Comparison of ENCODE assay signal across 22 mouse cellular contexts in genomic region chr16:4511371-4511770, GRCm38 (mm10). TPM values are rescaled to one million over a fixed set of nuclear protein-coding genes. Genes with fewer than 3 reads are reported as not detected.
DNase-seq lines count a peak whose midpoint lies in the region; ATAC-seq and TF ChIP-seq lines count a peak whose summit lies in the region.
"Had no signal": no experiment of that assay in that cellular context is flagged by ENCODE, and none has a peak within 500 bp of the region (broad histone marks: within the 10 kb centered on the region; RNA-seq: fewer than 3 reads in every experiment).

No protein-coding gene starts in this region.

- no peak overlapping the region for H3ac ChIP-seq in myocyte (ENCODE audit: control insufficient read depth, insufficient read length)

- DNase-seq in layer of hippocampus, adult 11-12 months (ENCODE audit: low spot score) = peak; percentile 36
- DNase-seq in layer of hippocampus, postnatal 10 days (ENCODE audit: low spot score in 2 of 2) = no peak
- no peak for DNase-seq in retina, postnatal 1 day
- DNase-seq in midbrain, embryonic 10.5 days (ENCODE audit: low spot score) = no peak
- DNase-seq: adrenal gland, adult 8-10 months; cerebellum, adult 11 months; cerebellum, postnatal 10 days; forebrain, postnatal 0 days; kidney, adult 8-10 months; kidney, postnatal 14 days; left cerebral cortex, postnatal 4 days; lung, adult 18-20 months; lung, postnatal 36 days; thymus, adult 18-20 months; thymus, postnatal 4 days had no signal

- WGBS in heart, embryonic 11.5 days (ENCODE audit: insufficient replicate concordance) = 37% methylated on average over 2 of the region's 2 CpGs
- 25% methylated on average over 2 of the region's 2 CpGs for WGBS in heart, embryonic 15.5 days
- 94% methylated on average over 2 of the region's 2 CpGs for WGBS in midbrain, embryonic 10.5 days

- TF ChIP-seq POLR2A in myocyte (IDR thresholded peaks at IDR 0.05; ENCODE audit: insufficient read length, low read depth) = no peak

- H3K4me1 ChIP-seq in heart, embryonic 11.5 days (ENCODE audit: control insufficient read depth, insufficient read depth, low read length) = peaks cover 35% of the 10 kb centered on the region
- peaks cover 75% of the 10 kb centered on the region for H3K4me1 ChIP-seq in heart, embryonic 15.5 days (replicated peaks)
- no peaks in the 10 kb centered on the region for H3K4me1 ChIP-seq in midbrain, embryonic 10.5 days
- H3K4me1 ChIP-seq: hindbrain, embryonic 13.5 days had no signal

- no peak overlapping the region for H3K4me2 ChIP-seq in heart, embryonic 11.5 days
- 0 out of 2 replicates have a peak overlapping the region, but pooled peaks have one; percentile 3 for H3K4me2 ChIP-seq in heart, embryonic 15.5 days
- peak overlapping the region; percentile 48 for H3K4me2 ChIP-seq in myocyte (ENCODE audit: low read depth)
- H3K4me2 ChIP-seq: embryonic facial prominence, embryonic 13.5 days; hindbrain, embryonic 13.5 days; liver, embryonic 11.5 days had no signal

- ATAC-seq in heart, embryonic 11.5 days (replicated peaks; ENCODE audit: insufficient number of reproducible peaks, low FRiP score, low TSS enrichment) = peak; percentile 57
- ATAC-seq in heart, embryonic 15.5 days (replicated peaks; ENCODE audit: insufficient number of reproducible peaks, insufficient read depth, low FRiP score, low read depth) = peak; percentile 67
- ATAC-seq: forebrain, postnatal 0 days; midbrain, embryonic 16.5 days had no signal

- H3K9ac ChIP-seq in heart, embryonic 11.5 days (ENCODE audit: low read depth, low read length) = peak overlapping the region; percentile 6; the same call in 1 of the 2 replicates
- H3K9ac ChIP-seq in heart, embryonic 15.5 days = no peak overlapping the region
- H3K9ac ChIP-seq: embryonic facial prominence, embryonic 13.5 days; forebrain, postnatal 0 days; hindbrain, embryonic 13.5 days had no signal

- peak overlapping the region; percentile 97 for H3K27ac ChIP-seq in heart, embryonic 11.5 days (ENCODE audit: low read depth, low read length)
- peak overlapping the region; percentile 90 for H3K27ac ChIP-seq in heart, embryonic 15.5 days
- H3K27ac ChIP-seq in midbrain, embryonic 10.5 days (replicated peaks) = no peak overlapping the region
- H3K27ac ChIP-seq: embryonic facial prominence, embryonic 13.5 days; hindbrain, embryonic 13.5 days had no signal

- no peak overlapping the region for H3K4me3 ChIP-seq in heart, embryonic 11.5 days (ENCODE audit: low read depth, low read length)
- no peak overlapping the region for H3K4me3 ChIP-seq in heart, embryonic 15.5 days
- H3K4me3 ChIP-seq in myocyte = no peak overlapping the region
- no peak overlapping the region for H3K4me3 ChIP-seq in midbrain, embryonic 10.5 days
- H3K4me3 ChIP-seq: embryonic facial prominence, embryonic 13.5 days; hindbrain, embryonic 13.5 days had no signal

- peaks cover 76% of the 10 kb centered on the region for H3K79me2 ChIP-seq in myocyte (ENCODE audit: control insufficient read depth, insufficient read depth)

- no peaks in the 10 kb centered on the region; the same call in 1 of the 2 replicates for H3K36me3 ChIP-seq in heart, embryonic 11.5 days (ENCODE audit: control insufficient read depth, insufficient read depth, low read length)
- H3K36me3 ChIP-seq in heart, embryonic 15.5 days = no peaks in the 10 kb centered on the region
- H3K36me3 ChIP-seq in myocyte (ENCODE audit: control insufficient read depth, insufficient read depth) = no peaks in the 10 kb centered on the region
- H3K36me3 ChIP-seq in midbrain, embryonic 10.5 days = no peaks in the 10 kb centered on the region
- H3K36me3 ChIP-seq: embryonic facial prominence, embryonic 13.5 days; hindbrain, embryonic 13.5 days had no signal

- H3K27me3 ChIP-seq in heart, embryonic 11.5 days (ENCODE audit: control insufficient read depth, insufficient read depth, low read length) = no peaks in the 10 kb centered on the region
- H3K27me3 ChIP-seq in heart, embryonic 15.5 days = no peaks in the 10 kb centered on the region
- H3K27me3 ChIP-seq in myocyte (ENCODE audit: control insufficient read depth, insufficient read depth, insufficient read length) = no peaks in the 10 kb centered on the region
- no peaks in the 10 kb centered on the region for H3K27me3 ChIP-seq in midbrain, embryonic 10.5 days (ENCODE audit: low read depth, poor library complexity, severe bottlenecking)
- H3K27me3 ChIP-seq: embryonic facial prominence, embryonic 13.5 days; hindbrain, embryonic 13.5 days had no signal

- H3K9me3 ChIP-seq in heart, embryonic 11.5 days (replicated peaks; ENCODE audit: control insufficient read depth, low read length) = no peaks in the 10 kb centered on the region
- no peaks in the 10 kb centered on the region for H3K9me3 ChIP-seq in heart, embryonic 15.5 days (replicated peaks)
- no peaks in the 10 kb centered on the region for H3K9me3 ChIP-seq in midbrain, embryonic 10.5 days (replicated peaks)
- H3K9me3 ChIP-seq: embryonic facial prominence, embryonic 13.5 days; hindbrain, embryonic 13.5 days had no signal

TF ChIP-seq in myocyte, 11 proteins besides CTCF, POLR2A, EP300 and RAD21:
- TF ChIP-seq MYOD1 (IDR thresholded peaks at IDR 0.05; ENCODE audit: control insufficient read depth in 1 of 3, insufficient read length in 2 of 3, low read depth in 2 of 3) (no peak), E2F4 (IDR thresholded peaks at IDR 0.05; ENCODE audit: insufficient read depth) (no peak), CEBPB (IDR thresholded peaks at IDR 0.05; ENCODE audit: insufficient read depth, poor library complexity, severe bottlenecking) (no peak), MYOG (IDR thresholded peaks at IDR 0.05; ENCODE audit: control insufficient read depth in 1 of 3, insufficient read depth in 1 of 3, insufficient read length in 2 of 3, low read depth in 2 of 3) (peak in 1 of 3 experiments; percentile 10)

RNA-seq across cellular contexts. Expression of gene Srl, which starts 30.2 kb away (rescaled TPM):
- total RNA-seq in layer of hippocampus, postnatal 10 days (2021) = 10 to 100 TPM; 25.4 to 25.7 TPM
- 147 and 191 TPM in 2 replicates for polyA plus RNA-seq in heart, embryonic 11.5 days (2014; fragmentation: Nextera tagmentation; extraction: Ambion mirVana)
- polyA plus RNA-seq in heart, embryonic 15.5 days (2015; fragmentation: Nextera tagmentation; extraction: Ambion mirVana) = 227 and 253 TPM in 2 replicates
- polyA plus RNA-seq in myocyte (2012; fragmentation: generic; extraction: Trizol) = 381 TPM
- polyA plus RNA-seq in midbrain, embryonic 10.5 days (2016; fragmentation: Nextera tagmentation; extraction: Ambion mirVana) = 21.0 and 22.1 TPM in 2 replicates

RNA-seq across cellular contexts. Expression of gene Tfap4, which starts 48.3 kb away (rescaled TPM):
- 1 to 10 TPM; 4.2 to 4.3 TPM for total RNA-seq in layer of hippocampus, postnatal 10 days (2021)
- polyA plus RNA-seq in heart, embryonic 11.5 days (2014; fragmentation: Nextera tagmentation; extraction: Ambion mirVana) = 7.3 and 9.4 TPM in 2 replicates
- 5.6 and 7.1 TPM in 2 replicates for polyA plus RNA-seq in heart, embryonic 15.5 days (2015; fragmentation: Nextera tagmentation; extraction: Ambion mirVana)
- 4.0 TPM for polyA plus RNA-seq in myocyte (2012; fragmentation: generic; extraction: Trizol)
- polyA plus RNA-seq in midbrain, embryonic 10.5 days (2016; fragmentation: Nextera tagmentation; extraction: Ambion mirVana) = 28.0 and 32.6 TPM in 2 replicates
